Mouse (Mus musculus) thymus, postnatal 36 days (tissue): ENCODE measurements at regions not wholly inside any gene's neighbourhood (a gene's known extent, or its start where the extent isn't known, plus 50 kb on each side); places are given as distances from the start of the nearest gene placed in this dataset.

Experiments used
- DNase-seq, 2 experiments: peaks; one replicate each; pipeline ENCODE4 v3.0.0; 2022; ENCODE audit warnings: mixed read lengths in 2 of 2

GRCm38 (mm10) chr2:137969156-137969555 is 287.2 kb upstream of the Btbd3 start:
- DNase-seq, result no peak

- no peak for DNase-seq
These were observed 289.8 kb upstream of the Btbd3 start for GRCm38 (mm10) chr2:137966460-137967076.

DNA sequence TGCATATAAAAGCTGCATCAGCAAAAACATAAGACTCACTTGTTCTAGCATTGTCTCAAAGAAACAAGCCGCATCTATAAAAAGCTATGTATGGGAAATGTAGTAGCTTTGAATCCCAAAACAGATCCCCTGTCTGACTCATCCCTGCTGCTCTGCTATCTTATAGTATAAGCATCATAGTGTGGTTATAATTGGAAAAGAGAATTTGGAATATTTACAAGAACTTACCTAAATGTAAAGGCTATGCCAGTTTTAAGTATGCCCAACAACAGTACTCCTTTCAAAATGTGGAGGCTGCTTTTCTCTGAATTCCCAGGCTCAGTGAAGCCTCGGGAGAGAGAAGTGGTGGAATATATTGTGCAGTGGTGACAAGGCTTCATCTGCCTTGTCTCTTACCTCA is 301.5 kb upstream of the Btbd3 start:
- no peak for DNase-seq

DNA sequence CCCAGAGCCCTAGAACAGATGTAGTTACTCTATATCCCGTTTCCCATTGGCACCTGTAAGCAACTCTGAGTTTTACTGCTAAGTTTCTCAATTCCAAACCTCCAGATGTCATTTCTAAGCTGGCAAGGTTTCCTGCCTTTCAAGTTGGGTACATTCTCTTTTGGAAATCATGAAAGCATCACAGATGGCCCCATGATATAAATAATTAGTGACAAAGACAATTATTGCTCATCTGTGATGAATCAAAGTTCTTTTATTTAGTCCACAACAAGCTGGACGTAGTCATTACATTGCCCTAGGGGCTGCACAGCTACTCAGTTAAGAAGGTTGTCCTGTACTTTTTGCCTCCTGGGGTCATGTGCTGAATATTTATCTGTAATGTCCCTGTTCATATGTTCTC is 303.2 kb upstream of the Btbd3 start:
- no peak for DNase-seq

- DNase-seq, result no peak
These were observed 304.4 kb upstream of the Btbd3 start for GRCm38 (mm10) chr2:137951942-137952341.

DNA sequence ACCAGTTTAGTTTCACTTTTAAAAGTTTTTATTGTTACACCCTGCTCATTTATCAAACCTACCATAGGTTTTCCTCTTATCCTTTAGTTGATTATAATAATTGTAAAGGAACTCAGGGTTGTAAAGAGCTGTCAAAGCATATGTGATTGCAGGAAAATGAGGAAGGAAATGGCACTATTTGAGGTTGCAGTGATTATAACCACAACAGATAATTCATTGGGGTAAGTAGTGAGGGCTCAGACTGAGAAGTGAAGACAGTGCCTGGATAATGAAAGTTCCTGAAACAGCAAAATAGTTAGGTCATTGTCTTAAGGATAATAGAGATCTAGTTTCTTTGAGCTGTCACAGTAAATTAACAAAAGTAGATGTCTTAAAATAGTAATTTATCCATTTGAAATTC is 305.4 kb upstream of the Btbd3 start:
- no peak for DNase-seq

GRCm38 (mm10) chr2:137942753-137943152 is 313.6 kb upstream of the Btbd3 start:
- peak in 1 of 2 experiments; percentile 5 for DNase-seq

- no peak for DNase-seq
These were observed 316.8 kb upstream of the Btbd3 start for GRCm38 (mm10) chr2:137939591-137939990.

DNA sequence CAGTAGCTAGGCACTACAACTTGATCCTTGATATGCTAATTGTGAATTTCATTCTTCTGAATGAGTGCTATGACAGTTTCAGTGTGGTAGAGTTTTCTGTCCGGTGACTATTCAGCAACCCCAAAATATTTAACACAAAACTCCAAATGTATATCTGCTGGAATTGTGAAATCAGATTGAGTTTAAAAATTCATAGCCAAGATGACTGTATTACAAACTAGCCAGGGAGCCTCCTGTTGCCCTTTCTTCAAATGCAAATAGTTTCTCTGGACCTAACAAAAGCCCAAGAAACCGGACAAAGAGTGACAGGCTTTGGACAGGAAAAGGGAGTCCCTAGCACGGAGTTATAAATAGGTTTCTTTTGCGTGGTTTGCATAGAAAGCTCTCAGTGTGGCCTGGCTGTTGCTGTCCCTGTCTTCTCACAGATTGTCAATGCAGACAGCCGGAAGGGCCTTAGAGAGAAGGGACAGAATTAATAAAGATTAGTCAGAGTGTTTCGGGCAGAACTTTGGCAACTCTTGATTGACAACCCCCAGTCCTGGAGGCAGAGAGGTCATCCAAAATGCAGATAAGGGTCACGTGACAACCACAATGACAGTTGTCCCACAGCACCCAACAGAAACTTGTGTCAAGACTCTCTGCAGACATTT is 317.4 kb upstream of the Btbd3 start:
- DNase-seq, result no peak

DNA sequence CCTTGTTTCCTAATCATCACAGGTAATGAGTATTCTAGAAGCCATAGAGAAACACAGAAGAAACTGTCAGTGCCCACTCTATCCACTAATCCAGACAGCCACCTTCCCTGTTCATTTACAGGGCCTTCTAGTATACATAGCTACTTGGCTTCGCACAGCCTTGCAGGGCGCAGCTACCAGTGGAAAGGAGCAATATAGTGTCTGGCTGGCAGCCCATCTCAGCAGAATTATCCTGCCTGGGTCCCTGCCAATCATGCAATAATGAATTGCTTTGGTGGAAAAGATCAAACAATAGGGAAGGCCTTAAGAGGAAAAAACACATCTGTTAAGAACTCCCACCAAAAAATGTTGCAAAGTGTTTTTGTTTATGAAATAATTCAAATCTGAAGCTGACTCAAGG is 319.8 kb upstream of the Btbd3 start:
- DNase-seq, result no peak

DNA sequence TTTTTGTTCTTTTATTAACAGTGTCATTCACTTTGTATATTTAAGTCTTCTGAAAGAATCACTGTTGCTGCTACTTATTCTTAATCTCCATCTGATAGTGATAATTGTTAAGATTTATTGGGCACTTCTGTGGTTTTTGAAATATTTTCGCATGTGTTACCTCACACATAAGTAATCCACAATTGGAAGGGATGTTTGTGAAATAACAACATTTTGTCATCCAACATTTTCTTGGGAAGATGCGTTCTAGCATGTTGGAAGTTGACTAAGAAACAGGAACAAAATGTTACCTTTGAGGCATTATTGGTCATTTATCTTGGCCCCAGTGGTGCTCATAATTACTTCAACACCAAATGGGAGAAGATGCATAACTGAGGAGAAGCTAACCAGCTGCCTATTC is 323.4 kb upstream of the Btbd3 start:
- DNase-seq, result no peak

- no peak for DNase-seq
These were observed 323.9 kb upstream of the Btbd3 start for GRCm38 (mm10) chr2:137932488-137932887.

DNA sequence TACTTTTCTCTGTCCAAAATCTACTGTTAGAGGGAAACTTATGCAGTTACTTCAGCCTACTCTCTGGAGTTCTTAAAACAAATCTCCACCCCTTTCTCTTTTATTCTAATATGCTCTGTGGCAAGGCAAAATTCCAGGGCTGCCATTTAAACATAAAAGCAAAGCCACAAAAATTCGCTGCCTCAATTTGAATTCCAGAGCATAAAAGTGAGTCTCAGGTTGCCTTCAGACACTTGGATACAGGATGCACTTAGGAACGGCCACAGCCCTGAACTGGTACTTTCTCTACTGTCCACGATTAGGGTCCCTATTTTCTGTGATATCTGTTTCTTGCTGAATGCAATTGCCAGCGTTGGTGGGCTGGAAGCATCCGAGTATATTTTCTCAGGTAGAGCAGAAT is 330.9 kb upstream of the Btbd3 start:
- DNase-seq, result no peak

DNA sequence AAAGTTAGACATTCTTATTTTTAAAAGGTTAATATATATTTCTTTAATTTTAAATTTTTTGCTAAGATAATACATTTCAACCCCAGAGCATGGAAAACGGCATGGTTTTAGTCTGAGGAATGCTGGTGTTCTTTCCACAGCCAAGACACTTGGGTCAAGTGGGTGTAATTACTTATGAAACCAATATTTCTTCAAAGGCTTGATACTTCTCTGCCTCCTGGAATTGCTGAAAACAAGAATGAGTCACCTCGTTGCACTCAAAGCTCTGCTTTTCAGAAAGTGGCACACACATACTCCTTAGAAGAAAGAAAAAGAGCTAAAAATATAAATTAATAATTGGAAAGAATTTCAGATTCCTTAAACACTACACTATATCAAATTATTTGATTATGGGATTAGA is 331.8 kb upstream of the Btbd3 start:
- DNase-seq, result no peak

- no peak for DNase-seq
These were observed 357.9 kb upstream of the Btbd3 start for GRCm38 (mm10) chr2:137898425-137898824.

DNA sequence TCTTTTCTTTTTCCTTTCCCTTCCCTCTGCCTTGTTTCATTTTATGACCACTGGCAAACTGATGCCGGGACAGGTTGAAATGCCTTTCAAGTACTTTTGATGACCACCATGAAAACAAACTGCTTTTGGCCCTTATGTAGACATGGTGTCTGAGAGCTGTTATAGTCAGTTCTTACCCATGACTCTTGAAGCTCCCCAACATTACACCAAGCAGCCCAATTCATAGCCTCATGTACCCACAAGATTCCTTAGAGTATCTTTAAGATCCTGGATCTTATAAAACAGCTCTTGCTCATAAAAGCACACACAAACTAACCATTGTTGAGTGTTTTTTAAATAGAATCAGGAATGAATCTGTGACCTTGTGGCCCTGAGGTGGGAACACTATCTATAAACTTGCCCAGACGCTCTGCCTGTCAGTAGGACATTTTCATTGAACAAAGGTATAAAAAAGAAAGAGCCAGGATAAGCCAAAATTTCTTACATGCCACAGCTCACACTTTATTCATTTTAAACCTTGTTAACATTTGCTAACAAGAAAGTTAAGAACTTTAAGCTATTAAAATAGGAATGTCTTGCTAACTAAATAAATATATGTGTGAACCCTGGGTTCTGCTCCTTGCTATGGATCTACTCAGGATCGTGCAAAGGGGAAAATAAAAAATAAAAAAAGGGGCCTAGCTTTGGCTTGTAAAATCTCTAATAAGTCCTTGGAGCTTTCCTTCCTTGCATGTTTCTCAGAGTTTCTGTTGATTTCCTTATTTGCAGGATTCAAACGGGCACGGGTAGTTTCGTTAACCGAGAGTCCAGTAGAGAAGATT is 375.9 kb upstream of the Btbd3 start:
- DNase-seq, result no peak

DNA sequence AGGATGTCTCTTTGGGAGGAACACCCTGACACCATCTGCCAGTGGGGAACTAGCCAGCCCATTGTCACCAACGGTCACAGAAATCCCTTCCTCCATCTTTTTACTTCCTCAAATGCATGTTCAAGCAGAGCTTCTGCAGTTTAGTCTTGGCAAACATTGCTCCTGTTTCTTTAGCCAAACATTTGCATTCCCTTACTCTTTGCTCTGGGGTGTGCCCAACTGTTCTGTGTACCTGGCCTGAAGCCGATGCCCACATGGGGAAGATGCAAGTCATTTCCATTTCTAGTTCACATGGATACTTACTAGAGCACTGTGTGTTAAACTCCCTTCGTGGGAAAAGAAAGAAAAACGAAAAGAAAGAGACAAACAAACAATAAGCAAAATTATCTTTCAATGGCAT is 386.7 kb upstream of the Btbd3 start:
- no peak for DNase-seq

- DNase-seq, result no peak
These were observed 401.9 kb upstream of the Btbd3 start for GRCm38 (mm10) chr2:137854494-137854893.

DNA sequence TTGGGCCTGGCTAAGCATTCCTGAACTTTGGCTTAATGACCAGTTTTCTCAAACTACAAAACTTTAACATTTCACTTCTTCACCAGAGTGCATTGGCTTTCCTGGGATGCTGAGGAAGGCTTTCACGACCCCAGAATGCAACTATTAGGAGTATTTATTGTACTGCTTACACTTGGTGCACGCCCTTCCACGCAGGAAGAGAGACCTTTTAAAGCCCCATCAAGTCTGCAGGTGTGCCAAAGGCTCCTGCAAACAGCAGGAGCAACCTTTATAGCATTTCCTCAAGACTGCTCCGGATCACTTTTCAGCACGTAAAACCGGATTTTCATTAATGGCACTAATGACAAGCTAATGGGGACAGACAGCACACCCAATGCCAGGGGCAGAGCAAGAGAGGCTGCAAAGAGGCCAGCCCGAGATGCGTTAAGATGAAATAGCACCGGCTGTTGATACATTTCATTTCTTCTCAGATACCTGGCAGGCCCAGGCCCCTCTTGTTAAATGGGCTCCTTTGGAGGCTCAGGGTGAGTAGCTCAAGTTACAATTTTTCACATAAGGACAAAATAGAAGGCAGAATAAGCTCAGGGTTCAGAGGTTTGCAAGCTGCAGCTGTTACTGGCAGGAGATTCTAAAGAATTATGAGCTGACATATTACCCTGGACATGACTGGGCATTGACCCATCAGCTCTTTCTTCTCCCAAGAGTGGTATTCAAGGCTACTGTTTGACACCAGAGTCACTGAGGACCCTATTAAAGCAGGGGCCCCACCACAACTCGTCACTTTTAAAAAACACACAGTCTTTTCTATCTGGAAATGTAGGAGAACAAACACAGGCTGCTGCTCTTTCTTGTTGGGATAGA is 402.7 kb upstream of the Btbd3 start:
- no peak for DNase-seq

DNA sequence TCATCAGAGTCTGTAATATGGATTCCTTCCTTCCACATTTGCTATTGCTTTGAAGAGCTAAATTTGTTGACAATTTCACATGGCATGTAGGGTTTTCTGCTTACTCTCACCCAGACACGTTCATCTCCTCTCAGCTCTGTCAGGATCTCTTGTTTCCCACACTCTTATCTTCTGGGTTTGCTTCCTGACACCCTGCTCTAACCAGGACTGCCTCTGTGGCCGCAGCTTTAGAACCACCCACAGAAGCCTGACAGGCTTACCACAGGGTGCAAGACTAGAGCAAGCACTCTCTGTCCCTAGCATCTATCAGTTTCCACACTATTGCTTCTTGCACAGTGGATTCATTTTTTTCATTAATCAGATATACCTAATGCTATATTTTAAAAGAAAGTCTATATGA is 408.5 kb upstream of the Btbd3 start:
- DNase-seq, result no peak

DNA sequence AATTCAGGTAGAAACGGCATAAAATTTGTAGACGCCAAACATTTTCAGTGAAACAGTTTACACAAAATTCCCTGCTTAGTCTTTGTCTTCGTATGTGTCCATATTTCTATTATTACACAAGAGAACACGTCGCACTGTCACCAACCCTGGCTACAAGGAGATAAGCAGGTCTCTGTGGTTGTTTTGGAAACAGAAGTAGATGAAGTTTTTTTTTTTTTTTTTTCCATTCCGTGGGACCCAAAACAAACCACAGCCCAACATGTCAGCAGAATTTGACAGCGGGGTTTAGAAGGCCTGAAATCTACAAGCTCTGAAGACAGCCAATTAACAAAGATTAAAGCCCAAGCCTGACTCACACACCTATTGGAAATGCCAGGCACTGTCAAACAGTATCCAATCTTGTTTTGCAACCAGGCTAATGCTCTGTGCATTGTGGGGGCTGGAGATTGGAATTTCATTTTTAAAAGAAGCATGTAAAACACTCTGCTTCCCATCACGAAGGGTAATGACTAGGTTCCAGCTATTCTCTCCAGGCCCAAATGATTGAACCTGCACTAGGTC is 428.5 kb upstream of the Btbd3 start:
- DNase-seq, result no peak

GRCm38 (mm10) chr2:137821344-137821916 is 434.9 kb upstream of the Btbd3 start:
- DNase-seq, result no peak
